Mouse (Mus musculus): ENCODE data around the gene Gata3.

DNA sequence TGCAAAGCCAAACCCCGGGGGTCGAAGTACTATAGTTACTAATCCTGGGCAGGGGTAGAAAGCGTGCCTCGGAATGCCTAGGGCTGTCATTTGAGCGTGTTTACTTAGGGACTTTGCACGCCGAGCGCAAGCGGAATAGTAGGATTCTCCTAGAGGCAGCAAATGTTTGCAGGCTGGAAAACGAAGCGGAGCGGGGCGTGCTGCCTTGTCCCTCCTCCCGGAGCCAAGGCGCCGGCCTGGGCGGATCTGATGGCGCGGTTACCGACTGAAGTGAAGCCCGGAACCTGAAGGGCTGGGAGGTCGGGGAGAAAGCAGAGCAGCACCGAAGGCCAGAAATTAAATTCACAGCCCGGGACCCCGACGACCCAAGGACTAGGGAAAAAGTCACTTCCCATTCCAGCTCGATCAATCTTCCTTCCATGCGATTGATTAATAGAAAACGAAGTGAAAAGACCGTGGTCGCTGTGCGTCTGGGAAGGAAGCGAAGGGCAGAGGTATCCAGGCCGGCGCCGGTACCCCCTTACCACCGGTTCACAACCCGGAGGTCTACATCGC, 7.4 kb downstream of the Gata3 start:
- TF ChIP-seq CTCF (IDR thresholded peaks at IDR 0.05; ENCODE audit: low read depth, low read length) (no peak), POLR2A (IDR thresholded peaks at IDR 0.05; ENCODE audit: insufficient read depth, low read length) (no peak), EP300 (IDR thresholded peaks at IDR 0.05; ENCODE audit: insufficient read depth, low read depth, low read length) (no peak)

All from ES-Bruce4 (cell line).